Mouse (Mus musculus): ENCODE data around the gene Adamts4. TPM values are rescaled to one million over a fixed set of nuclear protein-coding genes. Genes with fewer than 3 reads are reported as not detected.

Adamts4 gene
- polyA plus RNA-seq, 1 experiment from 2014 or later = 21.8 TPM

DNA sequence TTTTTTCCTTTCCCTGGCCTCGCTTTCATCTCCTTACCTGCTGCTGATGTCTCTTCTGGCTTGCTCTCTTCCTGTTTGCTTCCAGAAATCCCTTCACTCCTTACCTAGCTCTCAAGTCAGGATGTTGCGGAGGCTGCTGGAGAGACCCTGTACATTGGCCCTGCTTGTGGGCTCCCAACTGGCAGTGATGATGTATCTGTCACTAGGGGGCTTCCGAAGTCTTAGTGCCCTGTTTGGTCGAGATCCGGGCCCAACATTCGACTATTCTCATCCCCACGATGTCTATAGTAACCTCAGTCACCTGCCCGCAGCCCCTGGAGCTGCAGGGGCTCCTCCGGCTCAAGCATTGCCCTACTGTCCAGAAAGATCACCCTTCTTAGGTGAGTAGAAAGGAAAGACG is 21.4 kb downstream of the Adamts4 start:
- TF ChIP-seq CTCF (IDR thresholded peaks at IDR 0.05) = no peak
- no peak for ATAC-seq
- in situ Hi-C loops (cut with MboI; ENCODE audit: low pct_unique_long_range_greater_than_20kb) = loop anchor here (25.0 kb wide), 1 partner anchor 384 kb away; the partner anchor contains the start of genes Dusp12 and Gm26620
- H3K27me3 ChIP-seq = no peaks in the 10 kb centered on the region
- CTCF ChIA-PET = interaction anchor here (1.0 to 3.2 kb wide), 2 partner anchors 10 to 14 kb away, joined by 3 to 17 read pairs; partner anchors contain the start of gene Ppox
- POLR2A ChIA-PET = interaction anchor here (0.8 to 2.2 kb wide), 3 partner anchors 10 to 108 kb away, joined by 3 to 13 read pairs (median 5); partner anchors contain the start of genes Ppox and Usp21
- DNase-seq (ENCODE audit: low read depth, low spot score) = no peak

DNA sequence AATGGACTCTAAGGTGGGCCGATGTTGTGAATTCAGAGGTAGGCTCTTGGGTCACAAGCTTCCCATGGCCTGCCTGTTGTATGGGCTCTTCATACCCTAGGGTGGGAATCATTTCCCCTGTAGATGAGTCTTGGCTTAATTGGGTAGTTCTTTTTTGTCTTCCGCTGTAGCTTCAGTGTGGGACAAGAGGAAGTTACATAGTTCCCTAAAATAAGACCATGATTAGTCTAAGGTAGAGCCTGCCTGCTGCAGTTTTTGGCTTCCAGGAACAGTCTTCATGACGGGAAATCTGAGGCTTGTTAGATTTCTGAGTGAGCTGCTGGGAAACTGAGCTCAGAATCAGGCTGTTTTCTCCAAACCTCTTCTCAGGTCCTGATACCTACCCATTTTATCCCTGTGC is 21.9 kb downstream of the Adamts4 start:
- DNase-seq (ENCODE audit: low read depth, low spot score) (no peak), ATAC-seq (no peak)
- POLR2A ChIA-PET = interaction anchor here (0.8 to 2.2 kb wide), 3 partner anchors 9 to 108 kb away, joined by 3 to 13 read pairs (median 5); partner anchors contain the start of genes Ppox and Usp21
- no peaks in the 10 kb centered on the region for H3K27me3 ChIP-seq
- CTCF ChIA-PET = interaction anchor here (3.2 kb wide), 1 partner anchor 9 kb away, joined by 17 read pairs; the partner anchor contains the start of gene Ppox
- in situ Hi-C loops (cut with MboI; ENCODE audit: low pct_unique_long_range_greater_than_20kb) = loop anchor here (25.0 kb wide), 1 partner anchor 385 kb away; the partner anchor contains the start of genes Dusp12 and Gm26620
- TF ChIP-seq CTCF (IDR thresholded peaks at IDR 0.05) = no peak

GRCm38 (mm10) chr1:171274171-171274570 is 23.9 kb downstream of the Adamts4 start:
- no peaks in the 10 kb centered on the region for H3K27me3 ChIP-seq
- no peak for DNase-seq (ENCODE audit: low read depth, low spot score)
- ChIA-PET CTCF (no interaction called here), POLR2A (no interaction called here)
- in situ Hi-C loops (cut with MboI; ENCODE audit: low pct_unique_long_range_greater_than_20kb) = loop anchor here (25.0 kb wide), 1 partner anchor 387 kb away; the partner anchor contains the start of genes Dusp12 and Gm26620
- no peak for TF ChIP-seq CTCF (IDR thresholded peaks at IDR 0.05)
- ATAC-seq = no peak

DNA sequence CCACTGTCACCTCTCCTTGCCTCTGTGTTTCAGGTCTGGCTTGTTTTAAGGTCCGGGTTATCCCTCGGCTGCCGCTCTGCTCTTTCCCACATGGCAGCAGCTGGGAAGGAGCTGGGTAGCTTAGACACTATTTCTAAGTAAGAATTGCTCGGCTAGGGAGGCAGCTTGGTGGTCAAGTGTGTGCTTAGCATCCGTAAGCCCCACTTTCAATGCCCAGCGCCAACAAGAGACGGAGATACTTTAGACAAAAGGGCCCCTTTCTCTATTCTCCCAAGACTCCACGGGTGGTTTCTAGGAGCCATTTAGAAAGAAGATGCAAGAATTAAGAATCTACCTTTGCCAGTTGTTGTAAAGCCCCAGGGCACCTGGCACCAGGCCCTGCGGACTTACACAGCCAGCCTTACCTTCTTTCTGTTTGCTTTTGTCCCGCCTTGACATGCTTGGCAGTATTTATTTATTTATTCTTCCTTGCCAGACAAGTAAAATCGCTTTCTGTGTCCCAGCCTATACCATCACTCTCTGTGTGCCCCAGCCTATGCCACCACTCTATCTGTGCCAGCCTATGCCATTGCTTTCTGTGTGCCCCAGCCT is 25.0 kb downstream of the Adamts4 start:
- H3K27me3 ChIP-seq = no peaks in the 10 kb centered on the region
- POLR2A ChIA-PET = no interaction called here
- ATAC-seq = no peak
- CTCF ChIA-PET = no interaction called here
- in situ Hi-C loops (cut with MboI; ENCODE audit: low pct_unique_long_range_greater_than_20kb) = no loop called here
- no peak for DNase-seq (ENCODE audit: low read depth, low spot score)
- TF ChIP-seq CTCF (IDR thresholded peaks at IDR 0.05) = no peak

DNA sequence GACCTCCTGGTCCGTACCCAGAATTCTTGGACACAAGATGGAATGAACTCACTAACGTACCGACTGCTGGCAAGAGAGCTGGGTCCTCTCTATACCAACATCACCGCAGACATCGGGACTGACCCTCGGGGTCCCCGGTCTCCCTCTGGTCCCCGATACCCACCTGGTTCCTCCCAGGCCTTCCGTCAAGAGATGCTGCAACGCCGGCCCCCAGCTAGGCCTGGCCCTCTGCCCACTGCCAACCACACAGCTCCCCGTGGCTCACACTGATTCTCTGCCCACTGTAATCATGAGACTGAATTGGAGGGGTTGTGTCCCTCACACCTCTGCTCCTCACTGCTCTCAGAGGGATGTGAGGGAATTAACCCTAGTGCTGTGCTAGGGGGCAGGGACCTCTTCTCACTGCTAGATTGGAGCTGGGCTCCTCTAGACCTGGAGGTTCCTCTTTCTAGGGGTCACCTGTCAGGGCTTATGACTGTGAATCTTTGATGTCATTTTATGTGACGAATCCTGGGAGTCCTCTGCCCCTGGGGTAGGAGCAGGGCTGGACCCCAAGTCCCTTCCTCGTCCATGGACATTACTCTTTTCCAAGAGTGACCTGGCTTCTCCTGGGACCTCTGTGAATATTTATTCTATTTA is 26.0 kb downstream of the Adamts4 start:
- POLR2A ChIA-PET = interaction anchor here (2.2 kb wide), 1 partner anchor 10 kb away, joined by 8 read pairs; no protein-coding TSS in a partner anchor
- CTCF ChIA-PET = no interaction called here

GRCm38 (mm10) chr1:171277736-171278135 is 27.5 kb downstream of the Adamts4 start:
- no peaks in the 10 kb centered on the region for H3K27me3 ChIP-seq
- POLR2A ChIA-PET = interaction anchor here (2.2 kb wide), 1 partner anchor 9 kb away, joined by 8 read pairs; no protein-coding TSS in a partner anchor
- no peak for TF ChIP-seq CTCF (IDR thresholded peaks at IDR 0.05)
- DNase-seq (ENCODE audit: low read depth, low spot score) = no peak
- CTCF ChIA-PET = no interaction called here
- in situ Hi-C loops (cut with MboI; ENCODE audit: low pct_unique_long_range_greater_than_20kb) = no loop called here
- no peak for ATAC-seq

More for the DNA sequence above, 26.0 kb downstream of the Adamts4 start:
- in situ Hi-C loops (cut with MboI; ENCODE audit: low pct_unique_long_range_greater_than_20kb) = no loop called here
- no peaks in the 10 kb centered on the region for H3K27me3 ChIP-seq
- DNase-seq (ENCODE audit: low read depth, low spot score) (no peak), ATAC-seq (no peak)
- TF ChIP-seq CTCF (IDR thresholded peaks at IDR 0.05) = no peak

DNA sequence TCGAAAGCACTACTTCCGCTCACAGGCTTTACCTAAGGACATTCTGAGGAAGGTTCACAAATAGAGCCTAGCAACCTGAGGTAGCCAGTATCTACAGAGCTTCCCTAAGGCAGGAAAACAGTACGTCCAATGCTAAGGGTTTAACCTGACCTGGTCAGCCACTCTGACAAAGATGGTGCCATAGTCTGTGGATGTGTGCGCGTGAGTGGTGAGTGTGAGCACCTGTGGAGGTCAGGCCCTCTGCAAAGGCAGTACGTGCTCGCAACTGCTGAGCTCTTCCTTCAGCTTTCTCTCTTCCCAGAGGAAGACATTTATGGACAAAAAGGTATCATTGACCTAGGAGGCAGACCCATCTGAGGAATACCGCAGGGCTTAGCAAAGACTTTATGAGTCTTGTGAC is 28.2 kb downstream of the Adamts4 start:
- DNase-seq (ENCODE audit: low read depth, low spot score) (no peak), ATAC-seq (no peak)
- POLR2A ChIA-PET = interaction anchor here (2.2 kb wide), 1 partner anchor 8 kb away, joined by 8 read pairs; no protein-coding TSS in a partner anchor
- in situ Hi-C loops (cut with MboI; ENCODE audit: low pct_unique_long_range_greater_than_20kb) = no loop called here
- CTCF ChIA-PET = interaction anchor here (1.0 kb wide), 1 partner anchor 167 kb away, joined by 4 read pairs; no protein-coding TSS in a partner anchor
- TF ChIP-seq CTCF (IDR thresholded peaks at IDR 0.05) = no peak
- H3K27me3 ChIP-seq = no peaks in the 10 kb centered on the region

DNA sequence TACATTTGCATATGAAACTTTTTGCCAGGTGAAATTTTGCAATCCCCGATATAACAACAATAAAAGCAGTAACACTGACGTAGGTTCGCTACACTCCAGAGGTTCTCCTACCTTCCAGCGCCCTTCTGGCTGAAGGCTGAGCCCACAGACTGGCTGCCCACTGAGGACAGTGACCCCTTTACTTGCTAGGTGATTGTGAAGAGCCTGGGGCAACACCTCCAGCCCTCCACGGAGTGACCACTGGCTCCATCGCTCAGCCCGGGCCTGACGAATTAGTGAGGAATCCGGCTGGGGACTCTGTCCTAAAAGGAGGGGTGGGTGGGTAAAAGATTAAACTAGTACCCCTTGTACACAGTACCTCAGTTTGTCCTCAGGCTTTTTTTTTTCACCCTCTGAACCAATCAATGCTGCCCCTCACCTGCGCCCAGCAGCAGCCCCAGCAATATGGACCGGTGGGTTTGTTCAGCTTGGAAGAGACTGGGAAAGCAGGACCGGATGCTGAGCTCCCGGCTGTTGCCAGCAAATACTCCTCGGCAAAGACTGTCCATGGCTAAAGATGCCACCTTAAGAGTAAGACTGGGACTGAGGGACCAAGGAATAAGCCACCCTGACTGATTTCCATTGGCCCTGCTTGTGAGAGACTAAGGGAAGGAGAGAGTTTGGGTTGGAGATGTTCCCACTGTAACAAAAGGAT is 28.9 kb downstream of the Adamts4 start:
- ATAC-seq (no peak), DNase-seq (ENCODE audit: low read depth, low spot score) (no peak)
- TF ChIP-seq CTCF (IDR thresholded peaks at IDR 0.05) = no peak
- CTCF ChIA-PET = interaction anchor here (1.0 kb wide), 1 partner anchor 168 kb away, joined by 4 read pairs; no protein-coding TSS in a partner anchor
- H3K27me3 ChIP-seq = no peaks in the 10 kb centered on the region
- in situ Hi-C loops (cut with MboI; ENCODE audit: low pct_unique_long_range_greater_than_20kb) = no loop called here
- POLR2A ChIA-PET = no interaction called here

DNA sequence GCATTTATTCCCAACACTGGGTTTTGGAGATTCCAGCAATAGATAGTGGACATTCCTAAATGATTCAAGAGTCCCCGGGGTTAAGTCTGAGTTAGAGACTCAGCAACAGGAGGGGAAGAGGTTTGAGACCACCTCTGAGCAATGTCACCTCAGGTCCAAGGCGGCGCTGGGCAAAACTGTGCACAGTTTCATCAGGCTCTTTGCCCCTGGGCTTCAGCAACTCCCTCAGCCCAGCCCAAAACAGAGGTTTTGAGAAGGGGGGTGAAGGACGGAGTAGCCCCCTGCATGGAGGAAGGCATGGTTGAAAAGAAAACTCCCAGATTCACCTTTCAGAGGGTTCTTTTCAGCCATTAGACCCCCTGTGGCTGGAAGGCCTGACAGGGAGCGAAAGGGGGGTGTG is 29.5 kb downstream of the Adamts4 start:
- no peak for TF ChIP-seq CTCF (IDR thresholded peaks at IDR 0.05)
- CTCF ChIA-PET = interaction anchor here (1.8 kb wide), 1 partner anchor 22 kb away, joined by 5 read pairs; no protein-coding TSS in a partner anchor
- ATAC-seq (no peak), DNase-seq (ENCODE audit: low read depth, low spot score) (no peak)
- no peaks in the 10 kb centered on the region for H3K27me3 ChIP-seq
- in situ Hi-C loops (cut with MboI; ENCODE audit: low pct_unique_long_range_greater_than_20kb) = no loop called here
- POLR2A ChIA-PET = no interaction called here

GRCm38 (mm10) chr1:171280250-171280915 is 30.2 kb downstream of the Adamts4 start:
- ATAC-seq = no peak
- ChIA-PET CTCF (interaction anchor here (0.7 to 2.2 kb wide), 9 partner anchors 11 to 178 kb away, joined by 3 to 11 read pairs (median 3); partner anchors contain the start of genes Cfap126 and Ufc1), POLR2A (interaction anchor here (1.2 kb wide), 1 partner anchor 8 kb away, joined by 5 read pairs; no protein-coding TSS in a partner anchor)
- DNase-seq (ENCODE audit: low read depth, low spot score) = no peak
- TF ChIP-seq CTCF (IDR thresholded peaks at IDR 0.05) = no peak
- H3K27me3 ChIP-seq = no peaks in the 10 kb centered on the region
- in situ Hi-C loops (cut with MboI; ENCODE audit: low pct_unique_long_range_greater_than_20kb) = no loop called here

Measured in Patski (cell line).